Mouse (Mus musculus): ENCODE measurements around the gene Wdr60.
"Not testable (repeated sequence)": the region's sequence is repeated elsewhere in the genome, so short reads cannot be mapped to it uniquely, and the experiment has no call there.

The Wdr60 gene

GRCm38 (mm10) chr12:116262555-116263341, at the start of gene Wdr60:
Wdr60 (minus strand) TSS chr12:116263022.
- DNase-seq (ENCODE audit: low spot score in 2 of 2), result peak; percentile 90 to 91

DNA sequence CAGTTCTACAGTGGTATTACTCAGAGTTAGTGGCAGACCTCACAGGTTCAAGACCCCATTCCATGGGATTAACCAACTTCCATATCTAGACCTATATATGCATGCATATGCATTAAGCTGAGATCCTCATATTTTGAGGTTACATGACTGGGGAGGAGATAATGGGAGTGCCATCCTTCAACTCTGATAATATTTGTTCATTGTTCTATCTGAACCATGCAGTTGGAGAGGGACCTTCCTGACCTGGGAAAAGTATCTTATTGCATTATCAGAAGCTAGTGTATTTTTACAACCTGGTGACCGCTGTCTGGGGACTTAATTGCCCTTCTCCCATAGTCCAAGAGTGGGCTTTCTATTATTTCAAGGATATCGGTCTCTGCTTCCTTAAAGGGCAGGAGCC, 45.8 kb upstream of the Wdr60 start:
- DNase-seq (ENCODE audit: low spot score in 2 of 2), result no peak

- DNase-seq (ENCODE audit: low spot score in 2 of 2), result no peak
Observed at GRCm38 (mm10) chr12:116307870-116308269, 45.0 kb upstream of the Wdr60 start.

DNA sequence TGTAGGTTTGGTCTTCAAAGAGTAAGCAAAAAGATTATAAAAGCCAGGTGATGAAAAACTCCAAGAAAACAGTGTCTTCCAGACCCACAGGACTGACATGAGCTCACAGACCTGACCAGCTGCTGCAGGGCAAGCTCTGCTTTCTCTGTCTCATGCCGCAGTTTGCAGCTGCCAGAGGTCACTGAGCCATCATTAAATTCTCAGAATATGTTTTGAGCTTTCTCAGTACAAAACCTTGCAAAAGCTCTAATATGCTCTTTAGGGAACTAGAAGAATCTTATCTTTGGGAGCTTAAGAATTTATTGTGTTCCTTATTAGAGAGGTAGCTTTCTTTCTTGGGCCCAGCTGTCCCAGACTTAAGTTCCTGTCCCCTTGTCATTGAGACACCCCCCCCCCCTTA, 43.2 kb upstream of the Wdr60 start:
- no peak for DNase-seq (ENCODE audit: low spot score in 2 of 2)

- DNase-seq (ENCODE audit: low spot score in 2 of 2), result no peak
Observed at GRCm38 (mm10) chr12:116302181-116302580, 39.4 kb upstream of the Wdr60 start.

DNA sequence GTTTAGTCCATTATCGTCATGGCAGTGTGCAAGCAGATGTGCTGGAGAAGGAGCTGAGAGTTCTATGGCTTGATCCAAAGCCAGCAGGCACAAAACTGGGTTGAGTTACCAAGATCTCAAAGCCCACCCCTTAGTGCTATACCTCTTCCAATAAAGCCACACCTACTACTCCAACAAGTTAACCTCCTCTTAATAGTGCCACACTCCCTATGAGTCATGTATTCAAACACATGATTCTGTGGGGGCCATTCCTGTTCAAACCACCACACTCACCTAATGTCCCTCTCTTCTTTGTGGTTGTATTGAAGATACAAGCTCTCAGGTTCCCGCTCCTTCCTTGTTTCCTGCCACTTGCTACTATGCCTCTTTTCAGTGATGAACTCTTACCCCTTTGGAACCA, 37.1 kb upstream of the Wdr60 start:
- no peak for DNase-seq (ENCODE audit: low spot score in 2 of 2)

- DNase-seq (ENCODE audit: low spot score in 2 of 2), result no peak
Observed at GRCm38 (mm10) chr12:116293599-116294292, 30.9 kb upstream of the Wdr60 start.

DNA sequence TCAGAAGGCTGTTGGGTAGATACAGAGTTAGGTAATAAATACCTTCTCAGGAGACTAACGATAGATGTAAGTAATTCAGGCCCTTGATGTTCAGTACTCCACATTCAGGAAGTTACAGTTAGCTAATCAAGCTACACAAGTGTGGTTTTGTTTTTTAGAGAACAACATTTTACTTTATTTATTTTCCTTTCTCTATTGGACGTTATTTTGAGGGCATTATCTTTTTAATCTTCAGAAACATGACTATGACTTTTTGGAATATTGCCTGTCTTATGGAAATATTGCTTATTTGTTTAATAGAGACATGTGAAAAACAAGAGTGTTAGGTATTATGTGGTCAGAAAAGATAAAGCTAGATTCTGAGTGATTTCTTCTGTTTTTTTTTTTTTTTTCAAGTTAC, 30.4 kb upstream of the Wdr60 start:
- DNase-seq (ENCODE audit: low spot score in 2 of 2), result no peak

DNA sequence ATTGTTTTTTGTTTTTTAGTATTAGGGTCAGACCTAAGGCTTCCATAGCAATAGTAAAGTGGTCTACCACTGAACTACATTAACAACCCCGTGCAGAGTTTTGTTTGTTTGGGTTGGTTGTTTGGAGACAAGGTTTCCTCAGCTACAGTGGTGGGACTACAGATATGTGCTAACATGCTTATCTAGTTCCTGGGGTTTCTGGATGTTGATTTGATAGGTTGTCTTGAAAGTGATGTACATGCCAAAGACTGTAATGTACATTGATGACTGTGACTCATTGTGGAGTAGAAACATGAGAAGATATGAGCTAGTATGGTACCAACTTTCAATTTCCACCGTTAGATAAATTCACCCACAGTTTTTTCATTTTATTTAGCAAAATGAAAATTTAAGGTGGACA, 20.7 kb upstream of the Wdr60 start:
- no peak for DNase-seq (ENCODE audit: low spot score in 2 of 2)

GRCm38 (mm10) chr12:116282856-116283255, 20.0 kb upstream of the Wdr60 start:
- DNase-seq (ENCODE audit: low spot score in 2 of 2), result no peak

GRCm38 (mm10) chr12:116281427-116282281, 18.8 kb upstream of the Wdr60 start:
- peak; percentile 48 to 64 for DNase-seq (ENCODE audit: low spot score in 2 of 2)

GRCm38 (mm10) chr12:116280653-116281364, 18.0 kb upstream of the Wdr60 start, which contains the start of gene Esyt2:
Esyt2 (plus strand) TSS chr12:116281196.
- DNase-seq (ENCODE audit: low spot score in 2 of 2), result peak; percentile 100

- no peak for DNase-seq (ENCODE audit: low spot score in 2 of 2)
Observed at GRCm38 (mm10) chr12:116280149-116280652, 17.4 kb upstream of the Wdr60 start.

DNA sequence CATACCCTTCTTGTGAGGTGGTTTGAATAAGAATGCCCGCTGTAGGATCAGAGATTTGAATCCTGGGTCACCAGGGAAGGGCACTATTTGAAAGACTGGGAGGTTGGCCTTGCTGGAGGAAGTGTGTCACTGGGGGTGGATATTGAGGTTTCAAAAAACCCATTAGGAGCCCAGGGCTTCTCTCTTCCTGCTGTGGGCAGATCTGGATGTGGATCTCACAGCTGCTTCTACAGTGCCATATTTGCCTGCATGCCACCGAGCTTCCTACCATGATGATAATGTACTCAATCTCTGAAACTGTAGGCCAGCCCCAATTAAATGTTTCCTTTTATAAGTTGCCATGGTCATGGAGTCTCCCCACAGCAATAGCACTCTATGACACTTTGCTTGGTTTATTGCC, 16.4 kb upstream of the Wdr60 start:
- DNase-seq (ENCODE audit: low spot score in 2 of 2), result no peak

GRCm38 (mm10) chr12:116278541-116278940, 15.7 kb upstream of the Wdr60 start:
- no peak for DNase-seq (ENCODE audit: low spot score in 2 of 2)

GRCm38 (mm10) chr12:116276961-116277360, 14.1 kb upstream of the Wdr60 start:
- no peak for DNase-seq (ENCODE audit: low spot score in 2 of 2)

GRCm38 (mm10) chr12:116275631-116276030, 12.8 kb upstream of the Wdr60 start:
- DNase-seq (ENCODE audit: low spot score in 2 of 2), result no peak

- DNase-seq (ENCODE audit: low spot score in 2 of 2), result not testable (repeated sequence)
Observed at GRCm38 (mm10) chr12:116275086-116275485, 12.3 kb upstream of the Wdr60 start, which contains the start of gene Gm11027. Gm11027 (plus strand) TSS chr12:116275386.

- peak in 1 of 2 experiments; percentile 29 for DNase-seq (ENCODE audit: low spot score in 2 of 2)
Observed at GRCm38 (mm10) chr12:116273733-116274132, 10.9 kb upstream of the Wdr60 start.

DNA sequence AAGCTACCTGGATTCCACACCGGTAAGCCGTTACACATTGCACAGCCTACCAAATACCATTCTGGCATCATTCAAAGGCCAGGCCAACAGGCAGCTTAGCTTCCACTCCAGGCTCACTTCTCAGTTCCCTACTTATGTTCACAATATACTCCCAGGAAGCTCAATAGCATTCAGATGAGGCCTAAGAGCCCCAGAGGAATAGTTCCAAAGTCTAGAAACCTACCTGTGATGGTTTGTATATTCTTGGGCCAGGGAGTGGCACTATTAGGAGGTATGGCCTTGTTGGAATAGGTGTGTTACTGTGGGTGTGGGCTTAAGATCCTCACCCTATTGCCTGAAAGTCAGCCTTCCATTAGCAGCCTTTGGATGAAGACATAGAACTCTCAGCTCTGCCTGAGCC, 8.2 kb upstream of the Wdr60 start:
- DNase-seq (ENCODE audit: low spot score in 2 of 2), result no peak

DNA sequence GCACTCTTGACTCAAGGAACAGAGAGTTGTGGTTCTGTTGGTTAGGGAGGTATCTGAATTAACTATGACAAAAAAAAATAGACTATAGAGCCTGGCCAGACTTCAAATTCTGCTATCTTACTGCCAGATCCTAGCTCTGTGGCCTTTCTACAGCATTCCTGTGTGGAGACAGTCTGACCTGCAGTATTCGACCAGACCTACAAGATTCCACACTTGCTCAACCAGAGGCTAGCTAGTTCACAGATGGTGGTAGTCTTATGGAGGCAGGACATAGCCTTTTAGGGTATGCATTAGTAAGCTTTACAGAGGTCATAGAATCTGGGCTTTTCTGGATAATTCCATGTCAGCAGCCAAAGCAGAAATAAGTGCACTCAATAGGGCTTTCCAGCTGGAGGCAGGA, 7.7 kb upstream of the Wdr60 start:
- DNase-seq (ENCODE audit: low spot score in 2 of 2), result no peak
